ENCODE assay signal across 30 mouse cellular contexts in the genomic region with DNA sequence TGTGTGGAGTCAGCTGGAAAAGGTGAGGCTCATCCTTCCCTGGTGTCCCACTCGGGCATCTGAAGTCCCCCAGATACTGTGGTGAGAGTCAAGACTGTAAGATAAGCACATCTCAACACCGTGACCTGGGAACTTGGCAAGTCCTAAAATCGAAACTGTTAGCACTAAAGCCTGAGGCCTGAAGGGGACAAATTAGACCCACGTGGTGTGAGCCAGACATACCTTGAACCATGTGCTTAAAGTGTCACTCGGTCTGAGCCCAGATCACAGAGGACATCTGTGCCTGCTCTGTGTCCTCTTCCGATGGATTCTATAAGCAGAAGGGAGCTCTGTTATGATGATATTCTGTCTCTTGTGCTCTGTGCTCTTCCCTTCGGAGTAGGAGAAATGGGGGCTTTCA. TPM values are rescaled to one million over a fixed set of nuclear protein-coding genes. Genes with fewer than 3 reads are reported as not detected.
DNase-seq lines count a peak whose midpoint lies in the region; ATAC-seq and TF ChIP-seq lines count a peak whose summit lies in the region.
"Had no signal": no experiment of that assay in that cellular context is flagged by ENCODE, and none has a peak within 500 bp of the region (broad histone marks: within the 10 kb centered on the region; RNA-seq: fewer than 3 reads in every experiment).

No protein-coding gene starts in this region.

- ATAC-seq in forebrain, postnatal 0 days, result no peak
- ATAC-seq in kidney, embryonic 16.5 days (ENCODE audit: low FRiP score, low TSS enrichment), result no peak
- ATAC-seq in kidney, embryonic 14.5 days (ENCODE audit: low FRiP score, low TSS enrichment), result no peak
- ATAC-seq in liver, postnatal 0 days, result peak; percentile 26; the same call in 1 of the 2 replicates
- ATAC-seq in liver, embryonic 11.5 days (replicated peaks; ENCODE audit: low FRiP score), result no peak
- ATAC-seq in megakaryocyte, adult 5-6 weeks (ENCODE audit: poor library complexity, severe bottlenecking), result no peak
- ATAC-seq: CD4-positive, CD25-positive, alpha-beta regulatory T cell, adult 4 months; forebrain, embryonic 13.5 days; forebrain, embryonic 15.5 days had no signal

- no peak overlapping the region for H3K4me3 ChIP-seq in forebrain, embryonic 10.5 days
- H3K4me3 ChIP-seq in forebrain, postnatal 0 days (ENCODE audit: low read depth, low read length), result no peak overlapping the region
- H3K4me3 ChIP-seq in kidney, embryonic 16.5 days (ENCODE audit: low read length), result no peak overlapping the region
- H3K4me3 ChIP-seq in kidney, embryonic 14.5 days (ENCODE audit: low read length), result no peak overlapping the region
- H3K4me3 ChIP-seq in liver, postnatal 0 days (ENCODE audit: low read depth, low read length), result no peak overlapping the region
- H3K4me3 ChIP-seq in liver, embryonic 11.5 days (ENCODE audit: low read depth, low read length), result no peak overlapping the region
- H3K4me3 ChIP-seq: embryonic facial prominence, embryonic 13.5 days; embryonic facial prominence, embryonic 15.5 days; erythroblast, embryonic 14.5 days; forebrain, embryonic 13.5 days; forebrain, embryonic 15.5 days had no signal

- H3K4me2 ChIP-seq in forebrain, postnatal 0 days (ENCODE audit: low read depth), result no peak overlapping the region
- no peak overlapping the region for H3K4me2 ChIP-seq in kidney, embryonic 16.5 days (replicated peaks; ENCODE audit: low read depth, low read length)
- no peak overlapping the region for H3K4me2 ChIP-seq in kidney, embryonic 14.5 days (replicated peaks; ENCODE audit: low read depth, low read length)
- no peak overlapping the region for H3K4me2 ChIP-seq in liver, postnatal 0 days (ENCODE audit: low read depth, low read length)
- H3K4me2 ChIP-seq in liver, embryonic 11.5 days, result no peak overlapping the region
- H3K4me2 ChIP-seq: embryonic facial prominence, embryonic 13.5 days; embryonic facial prominence, embryonic 15.5 days; forebrain, embryonic 13.5 days; forebrain, embryonic 15.5 days had no signal

- peak; percentile 11 for DNase-seq in forebrain, embryonic 10.5 days (ENCODE audit: extremely low spot score, low spot score)
- no peak for DNase-seq in forebrain, postnatal 0 days
- DNase-seq in liver, postnatal 0 days, result no peak
- DNase-seq in liver, embryonic 11.5 days (ENCODE audit: low spot score), result no peak
- DNase-seq: adrenal gland, adult 2 months; adrenal gland, postnatal 10 days; adrenal gland, postnatal 25 days; B cell, adult 2 months; cerebellum, adult 11 months; cerebellum, adult 18-20 months; cerebellum, adult 8-10 months; cerebellum, adult 9-11 months; cerebellum, postnatal 14 days; cerebellum, postnatal 36 days; embryo, embryonic 11 days had no signal

- no peaks in the 10 kb centered on the region for H3K9me3 ChIP-seq in forebrain, embryonic 10.5 days
- no peaks in the 10 kb centered on the region for H3K9me3 ChIP-seq in forebrain, postnatal 0 days (ENCODE audit: low read length)
- no peaks in the 10 kb centered on the region for H3K9me3 ChIP-seq in kidney, embryonic 16.5 days (ENCODE audit: low read length)
- H3K9me3 ChIP-seq in kidney, embryonic 14.5 days (ENCODE audit: control insufficient read depth, low read length), result no peaks in the 10 kb centered on the region
- H3K9me3 ChIP-seq in liver, postnatal 0 days (ENCODE audit: low read length), result no peaks in the 10 kb centered on the region
- no peaks in the 10 kb centered on the region for H3K9me3 ChIP-seq in liver, embryonic 11.5 days (ENCODE audit: control insufficient read depth, low read length)
- H3K9me3 ChIP-seq: embryonic facial prominence, embryonic 13.5 days; embryonic facial prominence, embryonic 15.5 days; forebrain, embryonic 13.5 days; forebrain, embryonic 15.5 days had no signal

- H3K27me3 ChIP-seq in forebrain, embryonic 10.5 days (ENCODE audit: poor library complexity, severe bottlenecking), result 0 out of 2 replicates have a peak, but pooled peaks cover 5% of the 10 kb centered on the region
- no peaks in the 10 kb centered on the region for H3K27me3 ChIP-seq in forebrain, postnatal 0 days (ENCODE audit: insufficient read depth, low read length)
- H3K27me3 ChIP-seq in kidney, embryonic 16.5 days (ENCODE audit: insufficient read depth, low read length), result no peaks in the 10 kb centered on the region
- H3K27me3 ChIP-seq in kidney, embryonic 14.5 days (ENCODE audit: control insufficient read depth, insufficient read depth, low read length), result no peaks in the 10 kb centered on the region
- H3K27me3 ChIP-seq in liver, postnatal 0 days (ENCODE audit: insufficient read depth, low read length), result no peaks in the 10 kb centered on the region
- H3K27me3 ChIP-seq in liver, embryonic 11.5 days (replicated peaks; ENCODE audit: control insufficient read depth, insufficient read depth, low read length), result no peaks in the 10 kb centered on the region
- H3K27me3 ChIP-seq: embryonic facial prominence, embryonic 15.5 days; forebrain, embryonic 13.5 days; forebrain, embryonic 15.5 days had no signal

- H3K4me1 ChIP-seq in forebrain, embryonic 10.5 days, result peaks cover 10% of the 10 kb centered on the region
- H3K4me1 ChIP-seq in forebrain, postnatal 0 days (ENCODE audit: insufficient read depth), result no peaks in the 10 kb centered on the region
- peaks cover 9% of the 10 kb centered on the region for H3K4me1 ChIP-seq in kidney, embryonic 16.5 days (ENCODE audit: insufficient read depth, low read length)
- H3K4me1 ChIP-seq in kidney, embryonic 14.5 days (ENCODE audit: control insufficient read depth, insufficient read depth, low read length), result no peaks in the 10 kb centered on the region
- peaks cover 8% of the 10 kb centered on the region for H3K4me1 ChIP-seq in liver, postnatal 0 days (ENCODE audit: insufficient read depth)
- no peaks in the 10 kb centered on the region for H3K4me1 ChIP-seq in liver, embryonic 11.5 days (replicated peaks; ENCODE audit: control insufficient read depth, insufficient read depth, low read length)
- H3K4me1 ChIP-seq: embryonic facial prominence, embryonic 13.5 days; embryonic facial prominence, embryonic 15.5 days had no signal

- no peaks in the 10 kb centered on the region for H3K36me3 ChIP-seq in forebrain, embryonic 10.5 days (replicated peaks)
- no peaks in the 10 kb centered on the region for H3K36me3 ChIP-seq in forebrain, postnatal 0 days (ENCODE audit: insufficient read depth)
- H3K36me3 ChIP-seq in kidney, embryonic 16.5 days (ENCODE audit: insufficient read depth, low read length), result no peaks in the 10 kb centered on the region
- H3K36me3 ChIP-seq in kidney, embryonic 14.5 days (ENCODE audit: control insufficient read depth, insufficient read depth, low read length), result no peaks in the 10 kb centered on the region
- H3K36me3 ChIP-seq in liver, postnatal 0 days (replicated peaks; ENCODE audit: insufficient read depth, low read length), result no peaks in the 10 kb centered on the region
- H3K36me3 ChIP-seq in liver, embryonic 11.5 days (ENCODE audit: control insufficient read depth, insufficient read depth, low read length), result no peaks in the 10 kb centered on the region
- H3K36me3 ChIP-seq: embryonic facial prominence, embryonic 13.5 days; embryonic facial prominence, embryonic 15.5 days; forebrain, embryonic 15.5 days had no signal

- no peak overlapping the region for H3K27ac ChIP-seq in forebrain, embryonic 10.5 days
- no peak overlapping the region for H3K27ac ChIP-seq in forebrain, postnatal 0 days (ENCODE audit: low read depth, low read length)
- H3K27ac ChIP-seq in kidney, embryonic 16.5 days (ENCODE audit: low read length), result 0 out of 2 replicates have a peak overlapping the region, but pooled peaks have one; percentile 29
- H3K27ac ChIP-seq in kidney, embryonic 14.5 days (ENCODE audit: low read depth, low read length), result no peak overlapping the region
- 0 out of 2 replicates have a peak overlapping the region, but pooled peaks have one; percentile 16 for H3K27ac ChIP-seq in liver, postnatal 0 days (ENCODE audit: low read depth)
- H3K27ac ChIP-seq in liver, embryonic 11.5 days (ENCODE audit: low read depth, low read length), result no peak overlapping the region
- H3K27ac ChIP-seq: embryonic facial prominence, embryonic 13.5 days; embryonic facial prominence, embryonic 15.5 days; forebrain, embryonic 13.5 days; forebrain, embryonic 15.5 days had no signal

- WGBS in forebrain, embryonic 10.5 days, result 81% methylated on average over 7 of the region's 7 CpGs
- 92% methylated on average over 7 of the region's 7 CpGs for WGBS in forebrain, postnatal 0 days
- WGBS in kidney, embryonic 16.5 days, result 70% methylated on average over 7 of the region's 7 CpGs
- 69% methylated on average over 7 of the region's 7 CpGs for WGBS in kidney, embryonic 14.5 days
- 62% methylated on average over 7 of the region's 7 CpGs for WGBS in liver, postnatal 0 days (ENCODE audit: insufficient replicate concordance)
- 59% methylated on average over 7 of the region's 7 CpGs for WGBS in liver, embryonic 11.5 days

- H3K9ac ChIP-seq in forebrain, postnatal 0 days, result no peak overlapping the region
- no peak overlapping the region for H3K9ac ChIP-seq in kidney, embryonic 16.5 days (replicated peaks; ENCODE audit: low read length)
- no peak overlapping the region for H3K9ac ChIP-seq in kidney, embryonic 14.5 days (ENCODE audit: low read depth, low read length)
- H3K9ac ChIP-seq in liver, postnatal 0 days (replicated peaks), result no peak overlapping the region
- H3K9ac ChIP-seq in liver, embryonic 11.5 days (ENCODE audit: low read depth, low read length), result no peak overlapping the region
- H3K9ac ChIP-seq: embryonic facial prominence, embryonic 13.5 days; embryonic facial prominence, embryonic 15.5 days; forebrain, embryonic 13.5 days; forebrain, embryonic 15.5 days had no signal

- no peak for TF ChIP-seq EP300 in liver, postnatal 0 days (IDR thresholded peaks at IDR 0.05; ENCODE audit: low read depth)

- no peak for TF ChIP-seq CTCF in forebrain, postnatal 0 days (IDR thresholded peaks at IDR 0.05; ENCODE audit: low read depth)
- no peak for TF ChIP-seq CTCF in liver, postnatal 0 days (IDR thresholded peaks at IDR 0.05; ENCODE audit: low read depth)

RNA-seq across cellular contexts. Expression of a gene that starts 5.3 kb away (rescaled TPM):
- polyA plus RNA-seq in forebrain, embryonic 10.5 days (2016; fragmentation: Nextera tagmentation; extraction: Ambion mirVana), result not detected in 2 replicates
- total RNA-seq in forebrain, postnatal 0 days (2014; rRNA removed), result not detected in 2 replicates
- 0.07 TPM in 1 of 2 replicates, not detected in the other for polyA plus RNA-seq in forebrain, postnatal 0 days (2015; fragmentation: Nextera tagmentation; extraction: Ambion mirVana)
- 0.10 and 0.21 TPM in 2 replicates for polyA plus RNA-seq in kidney, embryonic 16.5 days (2015; fragmentation: Nextera tagmentation; extraction: Ambion mirVana)
- not detected in 2 replicates for polyA plus RNA-seq in kidney, embryonic 14.5 days (2014; fragmentation: Nextera tagmentation; extraction: Ambion mirVana)
- polyA plus RNA-seq in liver, postnatal 0 days (2015; fragmentation: Nextera tagmentation; extraction: Ambion mirVana), result 0.06 and 0.14 TPM in 2 replicates
- polyA plus RNA-seq in liver, embryonic 11.5 days (2014; fragmentation: Nextera tagmentation; extraction: Ambion mirVana), result not detected in 2 replicates
- not detected in 2 replicates for total RNA-seq in megakaryocyte, adult 5-6 weeks (2015)
- total RNA-seq in megakaryocyte, adult 5-6 weeks (2017), result not detected in 2 replicates
- total RNA-seq: adrenal gland, adult 2 months; adrenal gland, postnatal 25 days; common myeloid progenitor, adult 5-6 weeks; ES-E14 had no signal
- polyA plus RNA-seq: adrenal gland, adult 2 months; CD4-positive, CD25-positive, alpha-beta regulatory T cell, adult 4 months; embryonic facial prominence, embryonic 11.5 days; embryonic facial prominence, embryonic 13.5 days; embryonic facial prominence, embryonic 15.5 days; erythroblast, embryonic 14.5 days; forebrain, embryonic 11.5 days; forebrain, embryonic 13.5 days; forebrain, embryonic 15.5 days had no signal

RNA-seq across cellular contexts. Expression of a gene that starts 9.4 kb away (rescaled TPM):
- polyA plus RNA-seq in forebrain, embryonic 10.5 days (2016; fragmentation: Nextera tagmentation; extraction: Ambion mirVana), result not detected in 2 replicates
- total RNA-seq in forebrain, postnatal 0 days (2014; rRNA removed), result 0.15 TPM in 1 of 2 replicates, not detected in the other
- not detected in 2 replicates for polyA plus RNA-seq in forebrain, postnatal 0 days (2015; fragmentation: Nextera tagmentation; extraction: Ambion mirVana)
- 1.2 TPM in 2 replicates for polyA plus RNA-seq in kidney, embryonic 16.5 days (2015; fragmentation: Nextera tagmentation; extraction: Ambion mirVana)
- 0.11 and 0.19 TPM in 2 replicates for polyA plus RNA-seq in kidney, embryonic 14.5 days (2014; fragmentation: Nextera tagmentation; extraction: Ambion mirVana)
- 2.2 and 2.5 TPM in 2 replicates for polyA plus RNA-seq in liver, postnatal 0 days (2015; fragmentation: Nextera tagmentation; extraction: Ambion mirVana)
- not detected in 2 replicates for polyA plus RNA-seq in liver, embryonic 11.5 days (2014; fragmentation: Nextera tagmentation; extraction: Ambion mirVana)
- not detected in 2 replicates for total RNA-seq in megakaryocyte, adult 5-6 weeks (2015)
- total RNA-seq in megakaryocyte, adult 5-6 weeks (2017), result not detected in 2 replicates
- total RNA-seq: common myeloid progenitor, adult 5-6 weeks; ES-E14; MEL had no signal
- polyA plus RNA-seq: brain, embryonic 14.5 days; CD4-positive, CD25-positive, alpha-beta regulatory T cell, adult 4 months; embryonic facial prominence, embryonic 11.5 days; embryonic facial prominence, embryonic 13.5 days; embryonic facial prominence, embryonic 15.5 days; erythroblast, embryonic 14.5 days; forebrain, embryonic 11.5 days; forebrain, embryonic 13.5 days; forebrain, embryonic 15.5 days had no signal

RNA-seq across cellular contexts. Expression of a gene that starts 25.5 kb away (rescaled TPM):
- not detected in 2 replicates for polyA plus RNA-seq in forebrain, embryonic 10.5 days (2016; fragmentation: Nextera tagmentation; extraction: Ambion mirVana)
- total RNA-seq in forebrain, postnatal 0 days (2014; rRNA removed), result 0.05 TPM in 1 of 2 replicates, not detected in the other
- polyA plus RNA-seq in forebrain, postnatal 0 days (2015; fragmentation: Nextera tagmentation; extraction: Ambion mirVana), result not detected in 2 replicates
- 54.0 and 59.8 TPM in 2 replicates for polyA plus RNA-seq in kidney, embryonic 16.5 days (2015; fragmentation: Nextera tagmentation; extraction: Ambion mirVana)
- 4.6 and 10.4 TPM in 2 replicates for polyA plus RNA-seq in kidney, embryonic 14.5 days (2014; fragmentation: Nextera tagmentation; extraction: Ambion mirVana)
- 0.15 TPM in 1 of 2 replicates, not detected in the other for polyA plus RNA-seq in liver, postnatal 0 days (2015; fragmentation: Nextera tagmentation; extraction: Ambion mirVana)
- not detected in 2 replicates for polyA plus RNA-seq in liver, embryonic 11.5 days (2014; fragmentation: Nextera tagmentation; extraction: Ambion mirVana)
- total RNA-seq in megakaryocyte, adult 5-6 weeks (2015), result not detected in 2 replicates
- total RNA-seq in megakaryocyte, adult 5-6 weeks (2017), result not detected in 2 replicates
- total RNA-seq: adrenal gland, postnatal 25 days; common myeloid progenitor, adult 5-6 weeks; ES-E14; MEL had no signal
- polyA plus RNA-seq: adrenal gland, adult 2 months; brain, embryonic 14.5 days; embryonic facial prominence, embryonic 11.5 days; embryonic facial prominence, embryonic 13.5 days; erythroblast, embryonic 14.5 days; forebrain, embryonic 11.5 days; forebrain, embryonic 13.5 days; forebrain, embryonic 15.5 days had no signal

RNA-seq across cellular contexts. Expression of a gene that starts 49.5 kb away (rescaled TPM):
- polyA plus RNA-seq in forebrain, embryonic 10.5 days (2016; fragmentation: Nextera tagmentation; extraction: Ambion mirVana), result not detected in 2 replicates
- total RNA-seq in forebrain, postnatal 0 days (2014; rRNA removed), result not detected in 2 replicates
- polyA plus RNA-seq in forebrain, postnatal 0 days (2015; fragmentation: Nextera tagmentation; extraction: Ambion mirVana), result not detected in 2 replicates
- 8.3 and 10.0 TPM in 2 replicates for polyA plus RNA-seq in kidney, embryonic 16.5 days (2015; fragmentation: Nextera tagmentation; extraction: Ambion mirVana)
- 1.2 and 1.7 TPM in 2 replicates for polyA plus RNA-seq in kidney, embryonic 14.5 days (2014; fragmentation: Nextera tagmentation; extraction: Ambion mirVana)
- not detected in 2 replicates for polyA plus RNA-seq in liver, postnatal 0 days (2015; fragmentation: Nextera tagmentation; extraction: Ambion mirVana)
- polyA plus RNA-seq in liver, embryonic 11.5 days (2014; fragmentation: Nextera tagmentation; extraction: Ambion mirVana), result not detected in 2 replicates
- not detected in 2 replicates for total RNA-seq in megakaryocyte, adult 5-6 weeks (2015)
- total RNA-seq in megakaryocyte, adult 5-6 weeks (2017), result not detected in 2 replicates
- total RNA-seq: adrenal gland, adult 2 months; adrenal gland, postnatal 10 days; adrenal gland, postnatal 25 days; common myeloid progenitor, adult 5-6 weeks; ES-E14; MEL had no signal
- polyA plus RNA-seq: adrenal gland, adult 2 months; brain, embryonic 14.5 days; CD4-positive, CD25-positive, alpha-beta regulatory T cell, adult 4 months; embryonic facial prominence, embryonic 11.5 days; embryonic facial prominence, embryonic 13.5 days; embryonic facial prominence, embryonic 15.5 days; erythroblast, embryonic 14.5 days; forebrain, embryonic 11.5 days; forebrain, embryonic 13.5 days; forebrain, embryonic 15.5 days had no signal

Comparison
In these comparisons a context has a peak if more than half of its experiments do, and no peak if none do; other contexts are left out.
1. H3K27ac ChIP-seq: peak in kidney, embryonic 16.5 days (single experiment) and liver, postnatal 0 days (single experiment); none in forebrain, embryonic 10.5 days (single experiment), forebrain, postnatal 0 days (single experiment), kidney, embryonic 14.5 days (single experiment) and liver, embryonic 11.5 days (single experiment).